Mouse (Mus musculus) heart, embryonic 13.5 days (tissue): Measurements from ENCODE around the gene Garem2. TPM values are rescaled to one million over a fixed set of nuclear protein-coding genes. Genes with fewer than 3 reads are reported as not detected.
A peak's percentile ranks its signal among the peaks of the same experiment; 100 is the strongest.
"Not testable (repeated sequence)": the region's sequence is repeated elsewhere in the genome, so short reads cannot be mapped to it uniquely, and the experiment has no call there.

Experiments
- ATAC-seq: fragments of 200-750 bp; cut with Nextera tagmentation; 2 replicates; pipeline ENCODE4 v1.8.0; 2017; ENCODE audit warnings: moderate TSS enrichment; ENCODE audit not compliant: insufficient number of reproducible peaks, low FRiP score, low TSS enrichment; ENCODE audit errors: extremely low read depth
- H3K27ac ChIP-seq: fragments of 300-500 bp; sonication (generic); replicated peaks from 2 replicates; pipeline ENCODE4 v1.5.1; 2015; ENCODE audit warnings: moderate library complexity, mild to moderate bottlenecking, inconsistent platforms
- H3K27me3 ChIP-seq: fragments of 300-500 bp; sonication (generic); replicated peaks from 2 replicates; pipeline ENCODE4 v1.6.1; 2015; ENCODE audit warnings: mild to moderate bottlenecking, inconsistent platforms
- H3K36me3 ChIP-seq: fragments of 300-500 bp; sonication (generic); 2 replicates; pipeline ENCODE4 v1.6.1; 2015; ENCODE audit warnings: mild to moderate bottlenecking, inconsistent platforms
- H3K4me1 ChIP-seq: fragments of 300-500 bp; sonication (generic); 2 replicates; pipeline ENCODE4 v1.6.1; 2015; ENCODE audit warnings: inconsistent platforms
- H3K4me2 ChIP-seq: fragments of 300-500 bp; sonication (generic); 2 replicates; pipeline ENCODE4 v1.6.1; 2015; ENCODE audit warnings: inconsistent platforms, mild to moderate bottlenecking, moderate library complexity
- H3K4me3 ChIP-seq: fragments of 300-500 bp; sonication (generic); 2 replicates; pipeline ENCODE4 v1.5.1; 2015; ENCODE audit warnings: moderate library complexity, mild to moderate bottlenecking, inconsistent platforms
- H3K9ac ChIP-seq: fragments of 300-500 bp; sonication (generic); 2 replicates; pipeline ENCODE4 v1.6.1; 2015; ENCODE audit warnings: inconsistent platforms, mild to moderate bottlenecking, moderate library complexity
- H3K9me3 ChIP-seq: fragments of 300-500 bp; sonication (generic); 2 replicates; pipeline ENCODE4 v1.6.1; 2016; ENCODE audit warnings: inconsistent platforms
- WGBS: fragments of 180-500 bp; shearing (Covaris S2); methylation state at CpG from one replicate; pipeline ENCODE4 v1.1.7; 2015; ENCODE audit warnings: mixed read lengths; 5-methylcytosine and 5-hydroxymethylcytosine counted together
- polyA plus RNA-seq: library from polyadenylated mRNA; unstranded; fragments of >200 nt; fragmentation: Nextera tagmentation; extraction: Ambion mirVana; gene quantifications from 2 replicates; pipeline ENCODE4 v1.2.1, GENCODE M21; 2015

Gene Garem2
- 0.17 and 0.25 TPM in 2 replicates for polyA plus RNA-seq

DNA sequence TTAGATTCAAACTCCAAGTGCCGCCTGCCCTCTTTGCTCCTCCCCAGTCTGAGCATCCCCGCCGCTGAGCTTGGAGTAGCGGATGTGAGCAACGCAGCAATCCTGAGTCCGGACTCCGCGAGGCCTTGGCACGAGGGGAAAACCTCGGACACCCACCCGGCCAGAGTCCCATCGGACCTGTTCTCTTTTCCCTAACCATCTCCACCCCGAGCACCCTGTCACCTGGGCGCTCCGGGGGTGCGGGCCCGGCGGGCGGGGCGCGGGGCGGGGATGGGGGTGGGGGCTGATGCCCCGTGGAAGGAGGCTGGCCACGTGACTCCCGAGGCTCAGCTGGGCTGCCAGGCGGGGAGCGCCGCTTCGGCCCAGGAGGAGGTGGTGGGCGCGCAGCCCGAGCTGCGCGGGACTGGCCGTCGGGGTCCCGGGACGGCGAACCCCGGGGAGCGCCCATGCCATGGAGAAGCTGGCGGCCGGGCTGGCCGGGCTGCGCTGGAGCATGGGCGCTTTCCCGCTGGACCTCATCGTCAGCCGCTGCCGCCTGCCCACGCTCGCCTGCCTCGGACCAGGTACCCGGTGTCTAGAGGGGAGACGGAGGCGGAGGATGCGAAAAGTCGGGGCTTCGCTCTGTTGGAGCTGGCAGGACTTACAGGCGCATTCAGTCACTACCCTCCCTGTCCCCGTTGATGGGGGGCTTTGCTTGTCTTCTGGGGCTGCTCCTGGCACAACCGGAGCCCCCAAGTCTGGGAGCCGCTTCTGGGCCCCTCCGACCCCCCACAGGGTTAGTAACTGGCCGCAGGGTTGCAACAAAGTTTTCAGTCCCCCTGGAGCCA, at the start of gene Garem2:
Gene Garem2, plus strand, starts transcription at position 321 of the 827 bp plus-strand sequence.
- Histone ChIP-seq H3K9me3 (peaks cover 11% of the 10 kb centered on the region; the same call in 1 of the 2 replicates), H3K4me2 (peak within 1 kb of the TSS; percentile 90), H3K4me3 (peak within 1 kb of the TSS; percentile 57), H3K27ac (no peak within 1 kb of the TSS), H3K4me1 (peaks cover 17% of the 10 kb centered on the region), H3K9ac (peak within 1 kb of the TSS; percentile 61), H3K27me3 (peaks cover 79% of the 10 kb centered on the region), H3K36me3 (no peaks in the 10 kb centered on the region)
- no peak for ATAC-seq
- WGBS, result under 1% methylated on average over 61 of the region's 65 CpGs

DNA sequence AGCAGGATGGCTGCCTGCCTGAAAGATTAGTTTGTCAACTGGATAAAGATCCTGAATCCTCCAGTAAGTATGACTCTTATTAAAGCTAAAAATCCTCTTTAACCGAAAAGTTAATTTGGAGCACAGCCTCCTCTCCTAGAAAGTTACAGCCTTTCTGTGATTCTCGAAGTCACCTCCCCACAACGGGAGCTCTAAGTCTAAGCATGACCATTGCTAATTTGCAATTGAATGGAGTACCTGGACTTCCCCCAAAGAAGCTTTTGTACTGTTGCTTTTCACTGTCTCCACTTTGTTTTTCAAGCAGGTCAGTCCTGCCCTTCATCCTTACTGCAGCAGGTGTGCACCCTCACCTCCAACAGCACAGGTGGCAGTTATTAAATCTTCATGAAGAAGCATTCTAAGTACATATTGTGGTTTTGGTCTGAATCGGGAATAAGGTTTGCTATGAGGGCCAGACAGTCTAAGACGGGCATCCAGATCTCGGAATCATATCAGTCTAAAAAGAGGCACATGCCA, 46.7 kb upstream of the Garem2 start:
- Histone ChIP-seq H3K27ac (no peak overlapping the region), H3K36me3 (peaks cover 45% of the 10 kb centered on the region), H3K4me2 (no peak overlapping the region), H3K4me3 (no peak overlapping the region), H3K27me3 (no peaks in the 10 kb centered on the region), H3K4me1 (no peaks in the 10 kb centered on the region), H3K9ac (no peak overlapping the region), H3K9me3 (no peaks in the 10 kb centered on the region)
- WGBS, result 92% methylated on average over 6 of the region's 6 CpGs
- ATAC-seq, result no peak

DNA sequence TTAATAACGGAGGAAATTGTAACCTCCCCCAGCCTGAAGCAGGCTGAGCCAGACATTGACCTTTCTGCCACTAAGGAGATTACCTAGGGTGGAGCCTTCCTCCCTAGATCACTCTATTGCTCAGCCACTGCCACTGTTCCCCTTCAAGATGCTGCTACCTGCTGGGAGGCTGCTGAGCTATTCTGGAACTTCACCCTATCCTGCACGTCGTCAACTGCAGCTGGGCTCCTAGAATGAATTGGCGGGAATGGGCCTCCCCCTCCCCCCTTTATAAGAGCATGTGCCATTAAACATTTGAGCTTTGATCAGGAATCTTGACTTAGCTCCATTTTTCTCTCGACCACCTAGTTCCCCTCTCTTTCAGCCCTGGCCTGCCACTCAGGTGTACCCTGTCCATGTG, 45.4 kb upstream of the Garem2 start:
- not testable (repeated sequence) for ATAC-seq

DNA sequence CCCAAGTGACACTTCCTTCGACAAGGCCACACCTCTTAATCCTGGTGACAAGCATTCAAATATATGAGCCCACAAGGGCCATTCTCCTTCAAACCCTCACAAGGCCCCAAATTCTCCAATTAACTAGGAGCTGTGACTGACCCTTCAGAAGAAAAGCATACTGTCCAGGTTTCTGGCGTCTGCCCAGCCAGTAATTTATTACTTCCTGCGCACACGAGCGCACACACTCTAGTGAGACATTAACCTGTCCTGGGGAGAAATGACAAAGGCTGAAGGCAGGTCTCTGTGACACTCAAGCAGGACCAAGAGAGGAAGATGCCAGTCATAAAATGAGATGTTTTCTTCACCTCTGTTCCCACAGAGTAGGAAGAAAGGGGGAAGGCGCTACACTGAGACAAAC, 37.2 kb upstream of the Garem2 start:
- WGBS, result 82% methylated on average over 6 of the region's 6 CpGs
- Histone ChIP-seq H3K4me2 (no peak overlapping the region), H3K36me3 (peaks cover 84% of the 10 kb centered on the region), H3K4me3 (no peak overlapping the region), H3K4me1 (peaks cover 14% of the 10 kb centered on the region), H3K27ac (no peak overlapping the region), H3K27me3 (no peaks in the 10 kb centered on the region), H3K9me3 (no peaks in the 10 kb centered on the region), H3K9ac (no peak overlapping the region)
- no peak for ATAC-seq

More for the DNA sequence above, 45.4 kb upstream of the Garem2 start:
- H3K9me3 ChIP-seq, H3K4me3 ChIP-seq, H3K9ac ChIP-seq, H3K27me3 ChIP-seq, H3K4me1 ChIP-seq, H3K4me2 ChIP-seq, H3K27ac ChIP-seq: not testable (repeated sequence)
- 83% methylated on average over 5 of the region's 5 CpGs for WGBS
- H3K36me3 ChIP-seq, result peaks cover 58% of the 10 kb centered on the region

DNA sequence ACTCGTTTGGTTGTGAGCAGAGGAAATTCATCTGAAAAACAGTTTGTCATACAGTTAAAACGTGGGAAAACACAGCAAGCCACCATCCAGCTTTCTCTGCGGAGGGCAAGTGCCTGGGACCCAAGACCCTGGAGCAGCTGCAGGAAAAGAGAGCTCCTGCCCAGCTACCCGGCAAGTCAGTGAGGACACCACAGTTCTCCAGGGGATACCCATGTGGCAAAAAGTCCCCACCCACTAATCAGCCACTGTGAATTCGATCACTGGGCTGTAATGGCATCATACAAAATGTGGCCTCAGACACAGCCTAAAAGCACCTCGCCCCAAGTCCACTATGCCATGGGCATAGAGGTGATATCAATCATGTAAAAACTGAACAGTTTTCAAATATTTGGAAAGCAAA, 33.3 kb upstream of the Garem2 start:
- no peak overlapping the region for H3K27ac ChIP-seq
- no peak for ATAC-seq
- peak overlapping the region; percentile 93 for H3K9ac ChIP-seq
- H3K9me3 ChIP-seq, result no peaks in the 10 kb centered on the region
- H3K4me2 ChIP-seq, result peak overlapping the region; percentile 86
- 75% methylated on average over 6 of the region's 6 CpGs for WGBS
- H3K27me3 ChIP-seq, result no peaks in the 10 kb centered on the region
- peaks cover 47% of the 10 kb centered on the region for H3K36me3 ChIP-seq
- H3K4me1 ChIP-seq, result peaks cover 17% of the 10 kb centered on the region
- H3K4me3 ChIP-seq, result peak overlapping the region; percentile 92

DNA sequence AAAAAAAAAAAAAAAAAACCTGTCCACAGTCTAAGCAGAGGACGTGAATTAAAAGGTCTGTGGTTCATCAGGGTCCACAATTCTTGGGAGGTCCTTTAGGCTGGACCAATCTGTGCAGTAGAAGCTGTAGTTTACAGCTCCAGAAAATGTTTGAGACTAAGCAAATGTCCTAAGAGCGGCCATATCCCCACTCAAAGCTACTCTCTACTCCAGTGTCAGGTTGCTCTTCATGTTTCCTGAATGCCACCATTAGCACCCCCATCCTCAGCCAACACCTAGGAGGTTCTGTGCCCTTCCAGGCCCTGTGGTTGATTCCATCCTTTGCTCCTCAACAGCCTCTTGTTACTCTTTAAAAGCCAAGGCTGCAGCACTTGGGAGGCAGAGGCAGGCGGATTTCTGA, 32.6 kb upstream of the Garem2 start:
- H3K4me3 ChIP-seq, result peak overlapping the region; percentile 92
- peak overlapping the region; percentile 86 for H3K4me2 ChIP-seq
- no peak for ATAC-seq
- WGBS, result 34% methylated on average over 3 of the region's 3 CpGs
- no peaks in the 10 kb centered on the region for H3K9me3 ChIP-seq
- H3K27me3 ChIP-seq, result no peaks in the 10 kb centered on the region
- H3K36me3 ChIP-seq, result peaks cover 40% of the 10 kb centered on the region
- no peak overlapping the region for H3K27ac ChIP-seq
- H3K4me1 ChIP-seq, result peaks cover 17% of the 10 kb centered on the region
- peak overlapping the region; percentile 93 for H3K9ac ChIP-seq

DNA sequence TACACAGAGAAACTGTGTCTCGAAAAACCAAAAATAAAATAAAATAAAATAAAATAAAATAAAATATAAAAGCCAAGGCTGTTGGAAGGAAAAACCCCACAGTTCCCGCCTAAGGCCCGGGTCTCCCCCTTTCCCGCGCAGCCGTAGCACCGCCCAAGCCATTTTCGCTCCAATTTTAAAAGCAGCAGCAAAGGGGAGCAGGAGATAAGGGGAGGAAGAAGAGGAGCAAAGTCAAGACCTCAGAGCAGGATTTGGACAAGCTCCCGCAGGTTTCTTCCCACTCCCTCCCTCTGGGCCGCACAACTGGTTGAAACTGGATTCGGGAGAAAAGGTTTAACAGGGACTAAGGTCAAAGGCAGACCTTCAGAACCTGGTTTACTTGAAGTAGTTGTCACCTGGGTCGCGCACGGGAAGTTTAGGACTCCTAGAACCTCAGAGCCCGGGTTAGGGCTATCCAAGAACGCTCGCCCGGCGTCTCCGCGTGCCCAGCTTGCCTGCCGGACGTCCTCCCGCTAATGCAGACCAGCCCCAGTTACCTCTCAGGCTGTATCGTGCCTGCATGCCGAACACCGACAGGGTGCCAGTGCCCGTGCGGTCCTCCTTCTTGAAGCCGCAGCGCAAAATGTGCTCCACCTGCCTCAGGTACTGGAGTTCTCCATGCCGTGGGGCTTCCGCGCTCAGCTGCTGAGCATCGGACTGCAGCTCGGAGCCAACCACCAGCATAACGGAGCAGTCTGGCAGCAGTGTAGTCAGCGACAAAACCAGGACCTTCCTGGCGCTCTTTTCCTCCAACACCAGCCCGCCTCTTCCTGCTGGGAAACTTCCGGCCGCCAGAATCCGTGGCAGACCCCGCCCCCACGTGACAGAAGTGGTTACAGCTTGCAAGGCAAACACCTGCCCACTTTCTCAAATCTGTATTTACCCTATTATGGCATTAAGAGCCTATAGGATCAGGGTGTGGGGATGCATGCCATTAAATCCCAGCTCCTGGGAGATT, 31.8 kb upstream of the Garem2 start, which contains the start of gene Tyms:
Gene Tyms, minus strand, starts transcription at position 793 of the 997 bp plus-strand sequence.
- H3K4me1 ChIP-seq, result peaks cover 17% of the 10 kb centered on the region
- no peaks in the 10 kb centered on the region for H3K9me3 ChIP-seq
- H3K27me3 ChIP-seq, result no peaks in the 10 kb centered on the region
- H3K9ac ChIP-seq, result peak within 1 kb of the TSS; percentile 93
- H3K27ac ChIP-seq, result peak within 1 kb of the TSS; percentile 93
- H3K36me3 ChIP-seq, result peaks cover 33% of the 10 kb centered on the region
- peak within 1 kb of the TSS; percentile 86 for H3K4me2 ChIP-seq
- 1% methylated on average over 45 of the region's 45 CpGs for WGBS
- peak; percentile 73 for ATAC-seq
- peak within 1 kb of the TSS; percentile 92 for H3K4me3 ChIP-seq

DNA sequence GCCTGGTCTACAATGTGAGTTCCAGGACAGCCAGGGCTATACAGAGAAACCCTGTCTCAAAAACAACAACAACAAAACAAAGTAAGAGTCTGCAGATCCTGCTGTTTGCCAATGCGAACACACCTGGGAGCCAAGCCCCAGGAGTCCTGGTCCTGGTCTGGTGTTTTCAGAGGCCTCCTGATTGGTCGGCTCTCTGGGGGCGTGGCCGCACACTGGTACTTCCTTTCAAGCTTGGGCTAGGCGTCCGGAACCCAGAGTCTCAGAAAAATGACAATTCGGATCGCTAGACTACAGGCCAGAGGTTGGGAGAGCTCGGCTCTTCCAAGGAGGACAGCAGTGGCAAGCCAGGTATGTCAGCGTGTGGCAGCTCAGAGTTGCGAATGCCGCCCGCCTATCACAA, 12.3 kb upstream of the Garem2 start:
- ATAC-seq, result no peak
- H3K9me3 ChIP-seq, result no peaks in the 10 kb centered on the region
- H3K27me3 ChIP-seq, result no peaks in the 10 kb centered on the region
- no peak overlapping the region for H3K9ac ChIP-seq
- H3K27ac ChIP-seq, result no peak overlapping the region
- H3K4me1 ChIP-seq, result no peaks in the 10 kb centered on the region
- H3K4me2 ChIP-seq, result peak overlapping the region; percentile 2; the same call in 1 of the 2 replicates
- 44% methylated on average over 13 of the region's 13 CpGs for WGBS
- no peaks in the 10 kb centered on the region for H3K36me3 ChIP-seq
- H3K4me3 ChIP-seq, result no peak overlapping the region

DNA sequence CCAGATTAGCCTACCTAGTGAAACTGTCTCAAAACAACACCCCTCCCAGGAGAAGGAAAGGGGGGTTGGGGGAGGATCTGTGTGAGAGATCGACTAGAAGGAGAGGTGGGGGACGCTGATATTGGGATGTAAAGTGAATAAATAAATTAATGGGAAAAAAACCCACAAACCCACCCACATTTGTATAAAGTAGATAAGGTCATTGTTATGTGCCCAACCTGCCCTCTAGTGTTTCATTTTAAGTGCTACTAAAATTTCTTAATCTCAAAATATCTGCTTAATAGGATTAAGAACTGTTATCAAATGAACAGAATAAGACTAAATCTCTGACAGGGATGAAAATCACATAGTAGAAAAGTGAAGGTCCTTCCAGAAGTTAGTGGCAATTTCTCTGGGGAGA, 10.6 kb upstream of the Garem2 start:
- H3K27me3 ChIP-seq, result no peaks in the 10 kb centered on the region
- WGBS, result 53% methylated on average over 2 of the region's 2 CpGs
- no peaks in the 10 kb centered on the region for H3K9me3 ChIP-seq
- H3K4me1 ChIP-seq, result no peaks in the 10 kb centered on the region
- H3K9ac ChIP-seq, result no peak overlapping the region
- no peaks in the 10 kb centered on the region for H3K36me3 ChIP-seq
- H3K27ac ChIP-seq, result no peak overlapping the region
- no peak overlapping the region for H3K4me2 ChIP-seq
- no peak for ATAC-seq
- H3K4me3 ChIP-seq, result no peak overlapping the region

DNA sequence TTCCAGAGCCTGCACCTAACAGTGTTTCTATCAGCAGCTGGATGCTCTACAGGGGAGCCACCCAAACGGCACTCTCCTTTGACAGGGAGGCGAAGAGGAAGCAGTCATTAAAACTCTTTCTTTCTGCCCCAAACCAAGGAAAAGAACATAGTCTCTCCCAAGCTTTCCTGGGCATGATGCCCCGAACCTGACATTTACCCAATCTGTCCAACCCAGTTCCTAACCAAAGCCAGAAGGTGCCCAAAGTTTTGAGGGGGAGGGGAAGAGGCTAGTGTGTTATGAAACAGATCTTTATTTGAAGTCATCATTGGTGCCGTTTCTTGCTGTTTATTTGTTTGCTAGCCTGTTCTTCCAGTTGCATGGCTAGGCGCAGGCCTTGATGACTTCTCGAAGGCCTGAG, 9.2 kb upstream of the Garem2 start:
- 62% methylated on average over 6 of the region's 6 CpGs for WGBS
- no peak overlapping the region for H3K4me3 ChIP-seq
- no peak overlapping the region for H3K4me2 ChIP-seq
- H3K27me3 ChIP-seq, result no peaks in the 10 kb centered on the region
- H3K27ac ChIP-seq, result no peak overlapping the region
- peaks cover 3% of the 10 kb centered on the region; the same call in 1 of the 2 replicates for H3K9me3 ChIP-seq
- H3K9ac ChIP-seq, result no peak overlapping the region
- no peak for ATAC-seq
- no peaks in the 10 kb centered on the region for H3K36me3 ChIP-seq
- H3K4me1 ChIP-seq, result no peaks in the 10 kb centered on the region

DNA sequence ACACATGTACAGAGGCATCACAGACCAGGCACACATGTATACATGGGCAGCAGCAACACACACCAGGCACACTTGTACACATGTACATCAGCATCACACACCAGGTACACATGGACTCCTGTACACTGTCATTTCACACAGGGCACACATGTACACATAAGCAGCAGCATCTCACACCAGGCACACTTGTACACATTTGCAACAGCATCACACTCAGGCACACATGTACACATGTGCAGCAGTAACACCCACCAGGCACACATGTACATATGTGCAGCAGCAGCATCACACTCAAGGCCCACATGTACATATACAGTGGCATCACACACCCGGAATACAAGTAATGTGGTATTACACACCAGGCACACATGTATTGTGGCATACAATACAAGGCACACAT, 6.7 kb upstream of the Garem2 start:
- WGBS, result 76% methylated on average over 1 of the region's 1 CpGs
- H3K9me3 ChIP-seq, result peaks cover 11% of the 10 kb centered on the region; the same call in 1 of the 2 replicates
- H3K36me3 ChIP-seq, result no peaks in the 10 kb centered on the region
- no peak overlapping the region for H3K9ac ChIP-seq
- no peak overlapping the region for H3K4me2 ChIP-seq
- H3K4me1 ChIP-seq, result no peaks in the 10 kb centered on the region
- peaks cover 11% of the 10 kb centered on the region for H3K27me3 ChIP-seq
- no peak overlapping the region for H3K27ac ChIP-seq
- ATAC-seq, result no peak
- H3K4me3 ChIP-seq, result no peak overlapping the region
